Mouse (Mus musculus) midbrain, embryonic 14.5 days (tissue): ENCODE results near the gene 6030408B16Rik. TPM values are rescaled to one million over a fixed set of nuclear protein-coding genes. Genes with fewer than 3 reads are reported as not detected.

Experiments
- ATAC-seq: fragments of 200-750 bp; cut with Nextera tagmentation; 2 replicates; pipeline ENCODE4 v1.8.0; 2017; ENCODE audit warnings: moderate number of reproducible peaks, moderate library complexity; ENCODE audit not compliant: low FRiP score, low TSS enrichment
- DNase-seq: peaks from one replicate; pipeline ENCODE4 v3.0.0-alpha.2; 2015
- H3K27ac ChIP-seq: fragments of 300-500 bp; sonication (generic); replicated peaks from 2 replicates; pipeline ENCODE4 v1.5.1; 2014; ENCODE audit warnings: mild to moderate bottlenecking, low read depth, low read length, moderate library complexity
- H3K27me3 ChIP-seq: fragments of 300-500 bp; sonication (generic); 2 replicates; pipeline ENCODE4 v1.6.1; 2014; ENCODE audit warnings: low read length, control low read depth, mixed read lengths; ENCODE audit not compliant: control insufficient read depth, insufficient read depth
- H3K36me3 ChIP-seq: fragments of 300-500 bp; sonication (generic); 2 replicates; pipeline ENCODE4 v1.6.1; 2014; ENCODE audit warnings: low read length, control low read depth; ENCODE audit not compliant: control insufficient read depth, insufficient read depth
- H3K4me1 ChIP-seq: fragments of 300-500 bp; sonication (generic); 2 replicates; pipeline ENCODE4 v1.6.1; 2014; ENCODE audit warnings: mild to moderate bottlenecking, antibody characterized with exemption, low read length, control low read depth; ENCODE audit not compliant: control insufficient read depth, insufficient read depth
- H3K4me2 ChIP-seq: fragments of 300-500 bp; sonication (generic); 2 replicates; pipeline ENCODE4 v1.6.1; 2014; ENCODE audit warnings: mild to moderate bottlenecking, low read length, moderate library complexity
- H3K4me3 ChIP-seq: fragments of 300-500 bp; sonication (generic); replicated peaks from 2 replicates; pipeline ENCODE4 v1.5.1; 2014; ENCODE audit warnings: low read depth, low read length
- H3K9ac ChIP-seq: fragments of 300-500 bp; sonication (generic); replicated peaks from 2 replicates; pipeline ENCODE4 v1.6.1; 2014; ENCODE audit warnings: mild to moderate bottlenecking, low read length, moderate library complexity
- H3K9me3 ChIP-seq: fragments of 300-500 bp; sonication (generic); 2 replicates; pipeline ENCODE4 v1.6.1; 2016; ENCODE audit warnings: low read length, control low read depth, mixed read lengths; ENCODE audit not compliant: control insufficient read depth
- WGBS: fragments of 180-500 bp; shearing (Covaris S2); extraction: QIAGEN DNeasy Blood & Tissue Kit; methylation state at CpG from one replicate; pipeline ENCODE4 v1.1.7; 2014; 5-methylcytosine and 5-hydroxymethylcytosine counted together
- polyA plus RNA-seq: library from polyadenylated mRNA; unstranded; fragments of >200 nt; fragmentation: Nextera tagmentation; extraction: Ambion mirVana; gene quantifications from 2 replicates; pipeline ENCODE4 v1.2.1, GENCODE M21; 2014

Gene 6030408B16Rik
- polyA plus RNA-seq, 1 experiment from 2014 or later = 0.30 TPM

DNA sequence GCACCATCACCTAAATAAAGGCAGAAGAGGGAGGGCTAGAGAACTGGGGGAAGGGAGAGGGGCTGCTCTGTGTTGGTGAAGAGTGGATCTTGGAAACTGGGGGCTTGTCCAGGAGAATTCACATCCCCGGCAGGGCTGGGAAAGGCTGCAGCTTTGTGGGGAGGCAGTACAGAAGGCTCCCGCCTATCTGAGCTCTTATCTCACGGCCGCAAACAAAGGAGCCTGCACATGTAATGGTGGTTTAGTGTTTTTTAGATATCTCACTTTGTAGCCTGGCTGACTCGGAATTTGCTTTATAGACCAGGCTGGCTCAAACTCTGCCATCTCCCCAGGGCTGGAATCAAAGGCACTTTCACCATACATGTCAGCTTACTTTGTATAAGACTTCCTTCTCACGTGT is 7.1 kb downstream of the 6030408B16Rik start:
- no peaks in the 10 kb centered on the region for H3K27me3 ChIP-seq
- no peaks in the 10 kb centered on the region for H3K4me1 ChIP-seq
- DNase-seq (no peak), ATAC-seq (no peak)
- no peak overlapping the region for H3K9ac ChIP-seq
- 78% methylated on average over 6 of the region's 6 CpGs for whole genome bisulfite sequencing
- no peaks in the 10 kb centered on the region for H3K36me3 ChIP-seq
- no peak overlapping the region for H3K4me2 ChIP-seq
- H3K27ac ChIP-seq = no peak overlapping the region
- H3K4me3 ChIP-seq = no peak overlapping the region
- H3K9me3 ChIP-seq = no peaks in the 10 kb centered on the region

DNA sequence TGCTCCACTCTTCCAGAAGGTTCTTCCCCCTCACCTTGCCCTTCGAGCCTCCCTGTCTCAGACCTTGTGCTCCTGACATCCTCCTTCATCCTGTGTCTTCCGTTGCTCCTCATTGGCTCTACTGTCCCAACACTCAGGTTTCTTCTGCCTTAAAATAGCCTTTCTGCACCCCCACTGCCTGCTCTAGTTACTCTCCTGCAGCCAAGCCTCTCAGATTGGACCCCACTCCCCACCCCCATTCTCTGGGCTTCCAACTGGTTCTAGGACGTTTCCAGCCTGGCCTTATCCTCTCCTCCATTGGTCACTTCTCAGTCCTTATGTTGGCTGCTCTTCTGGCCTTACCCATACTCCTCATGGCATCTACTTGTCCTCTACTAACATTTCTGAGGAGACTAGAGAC is 9.2 kb downstream of the 6030408B16Rik start:
- no peak overlapping the region for H3K4me2 ChIP-seq
- WGBS = 78% methylated on average over 3 of the region's 3 CpGs
- ATAC-seq (no peak), DNase-seq (no peak)
- no peaks in the 10 kb centered on the region for H3K4me1 ChIP-seq
- H3K27ac ChIP-seq = no peak overlapping the region
- H3K4me3 ChIP-seq = no peak overlapping the region
- H3K9ac ChIP-seq = no peak overlapping the region
- no peaks in the 10 kb centered on the region for H3K36me3 ChIP-seq
- H3K27me3 ChIP-seq = no peaks in the 10 kb centered on the region
- no peaks in the 10 kb centered on the region for H3K9me3 ChIP-seq

DNA sequence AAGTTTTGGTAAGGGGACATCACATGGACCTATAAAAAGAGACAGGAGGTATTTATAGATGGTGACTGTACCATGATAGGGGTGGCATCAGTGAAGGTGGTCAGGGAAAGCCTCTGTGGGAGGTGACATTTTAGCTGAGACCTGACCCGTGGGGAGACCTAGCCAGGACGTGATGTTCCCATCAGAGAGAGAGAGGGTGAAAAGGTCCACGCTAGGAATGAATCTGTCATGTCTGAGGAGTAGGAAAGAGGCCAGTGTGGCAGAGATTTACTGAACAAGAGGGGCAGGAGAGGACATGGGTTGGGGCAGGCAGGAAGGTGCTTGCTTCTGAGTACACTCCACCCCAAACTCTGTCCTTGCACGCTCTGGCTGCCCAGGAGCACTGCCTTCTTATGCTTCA is 10.8 kb downstream of the 6030408B16Rik start:
- DNase-seq = no peak
- no peaks in the 10 kb centered on the region for H3K27me3 ChIP-seq
- no peaks in the 10 kb centered on the region for H3K4me1 ChIP-seq
- H3K4me2 ChIP-seq = no peak overlapping the region
- no peaks in the 10 kb centered on the region for H3K36me3 ChIP-seq
- 79% methylated on average over 4 of the region's 4 CpGs for WGBS
- H3K9ac ChIP-seq = no peak overlapping the region
- no peak overlapping the region for H3K4me3 ChIP-seq
- no peaks in the 10 kb centered on the region for H3K9me3 ChIP-seq
- no peak overlapping the region for H3K27ac ChIP-seq
- no peak for ATAC-seq

DNA sequence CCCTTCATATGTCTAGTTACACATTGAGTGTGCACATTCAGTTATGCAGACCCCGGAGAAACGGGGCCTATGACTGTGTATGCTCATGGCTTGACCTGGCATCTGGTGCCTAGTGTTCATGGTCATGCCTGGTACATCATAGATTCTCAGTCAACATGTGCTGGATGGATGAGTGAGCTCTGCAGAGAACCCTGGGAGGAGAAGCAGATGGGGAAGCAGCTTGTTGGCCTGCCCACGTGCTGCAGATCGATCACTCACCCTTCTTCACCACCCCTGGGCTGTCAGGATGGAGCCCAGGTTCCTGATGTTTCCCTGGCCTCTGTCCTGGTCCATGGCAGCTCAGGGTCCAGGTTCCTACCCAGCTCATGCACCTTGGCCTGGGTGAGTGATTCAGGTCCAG is 13.4 kb downstream of the 6030408B16Rik start:
- no peak overlapping the region for H3K9ac ChIP-seq
- no peak for ATAC-seq
- DNase-seq = no peak

DNA sequence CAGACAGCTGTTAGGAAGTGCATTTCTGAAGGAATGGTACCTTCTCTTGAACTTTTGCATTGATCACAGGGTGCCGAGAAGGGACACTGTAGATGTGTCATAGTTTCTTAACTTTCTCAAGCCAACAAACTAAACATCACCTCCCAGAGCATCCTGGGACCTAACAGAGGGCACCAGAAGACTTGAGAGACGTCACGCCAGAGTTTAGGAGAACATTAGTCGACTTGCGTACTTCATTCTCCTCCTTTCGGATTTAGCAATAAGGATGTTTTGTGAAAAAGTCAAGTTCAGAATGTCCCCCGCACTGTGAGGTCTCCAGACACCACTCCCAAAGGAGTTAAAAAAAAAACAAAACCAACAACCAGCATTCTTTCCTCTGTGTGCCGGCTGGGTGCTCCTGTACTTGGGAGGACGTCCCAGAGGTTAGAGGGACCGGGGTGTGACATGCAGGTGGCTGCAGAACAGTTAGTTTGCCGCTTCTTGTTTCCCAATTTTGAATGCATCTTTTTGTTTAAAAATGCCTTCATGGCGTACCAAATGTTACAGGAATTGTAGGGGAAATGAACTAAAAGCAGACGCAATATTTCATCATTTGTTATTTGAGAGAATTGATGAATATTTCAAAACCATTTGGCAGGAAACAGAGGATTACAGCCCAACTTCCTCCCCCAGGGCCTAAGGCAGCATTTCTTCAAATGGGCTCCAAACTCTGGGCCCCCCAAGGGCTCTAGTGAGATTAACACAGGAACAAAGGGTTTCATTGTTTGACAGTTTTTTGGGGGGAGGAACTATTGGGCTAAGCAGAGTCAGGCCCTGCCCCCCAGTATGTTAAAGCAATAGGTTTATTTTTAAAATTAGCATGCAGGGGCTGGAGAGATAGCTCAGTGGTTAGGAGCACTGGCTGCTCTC is 15.7 kb downstream of the 6030408B16Rik start:
- Histone ChIP-seq H3K4me1 (no peaks in the 10 kb centered on the region), H3K27me3 (no peaks in the 10 kb centered on the region), H3K4me2 (no peak overlapping the region), H3K9me3 (no peaks in the 10 kb centered on the region), H3K4me3 (no peak overlapping the region), H3K36me3 (no peaks in the 10 kb centered on the region), H3K27ac (no peak overlapping the region), H3K9ac (no peak overlapping the region)
- no peak for ATAC-seq
- WGBS = 59% methylated on average over 13 of the region's 13 CpGs
- no peak for DNase-seq

More for the DNA sequence above, 13.4 kb downstream of the 6030408B16Rik start:
- 94% methylated on average over 4 of the region's 4 CpGs for WGBS
- H3K27ac ChIP-seq = no peak overlapping the region
- H3K4me1 ChIP-seq = no peaks in the 10 kb centered on the region
- H3K36me3 ChIP-seq = no peaks in the 10 kb centered on the region
- no peak overlapping the region for H3K4me3 ChIP-seq
- no peaks in the 10 kb centered on the region for H3K9me3 ChIP-seq
- H3K27me3 ChIP-seq = no peaks in the 10 kb centered on the region
- no peak overlapping the region for H3K4me2 ChIP-seq

DNA sequence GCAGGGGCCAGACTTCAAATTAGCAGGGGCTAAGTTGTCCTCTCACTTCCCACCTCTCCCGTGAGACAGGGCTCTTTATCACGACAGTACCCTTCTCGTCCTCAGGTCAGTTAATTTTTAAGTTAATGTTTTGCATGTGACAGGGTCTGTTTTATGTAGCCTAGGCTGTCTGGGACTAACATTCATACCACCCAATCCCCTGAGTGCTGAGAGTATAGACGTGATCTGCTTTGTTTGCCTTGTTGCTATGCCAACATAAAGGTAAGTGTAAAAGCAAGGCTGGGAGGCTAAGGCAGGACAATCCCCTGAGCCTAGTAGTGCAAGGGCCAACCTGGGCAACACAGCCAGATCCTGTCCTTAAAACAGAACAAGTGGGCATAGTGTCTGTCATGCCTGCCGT is 16.5 kb downstream of the 6030408B16Rik start:
- H3K4me1 ChIP-seq = no peaks in the 10 kb centered on the region
- H3K4me3 ChIP-seq = no peak overlapping the region
- no peak overlapping the region for H3K4me2 ChIP-seq
- no peaks in the 10 kb centered on the region for H3K27me3 ChIP-seq
- 52% methylated on average over 5 of the region's 5 CpGs for WGBS
- no peak overlapping the region for H3K9ac ChIP-seq
- H3K9me3 ChIP-seq = no peaks in the 10 kb centered on the region
- DNase-seq = no peak
- no peak for ATAC-seq
- no peaks in the 10 kb centered on the region for H3K36me3 ChIP-seq
- no peak overlapping the region for H3K27ac ChIP-seq

DNA sequence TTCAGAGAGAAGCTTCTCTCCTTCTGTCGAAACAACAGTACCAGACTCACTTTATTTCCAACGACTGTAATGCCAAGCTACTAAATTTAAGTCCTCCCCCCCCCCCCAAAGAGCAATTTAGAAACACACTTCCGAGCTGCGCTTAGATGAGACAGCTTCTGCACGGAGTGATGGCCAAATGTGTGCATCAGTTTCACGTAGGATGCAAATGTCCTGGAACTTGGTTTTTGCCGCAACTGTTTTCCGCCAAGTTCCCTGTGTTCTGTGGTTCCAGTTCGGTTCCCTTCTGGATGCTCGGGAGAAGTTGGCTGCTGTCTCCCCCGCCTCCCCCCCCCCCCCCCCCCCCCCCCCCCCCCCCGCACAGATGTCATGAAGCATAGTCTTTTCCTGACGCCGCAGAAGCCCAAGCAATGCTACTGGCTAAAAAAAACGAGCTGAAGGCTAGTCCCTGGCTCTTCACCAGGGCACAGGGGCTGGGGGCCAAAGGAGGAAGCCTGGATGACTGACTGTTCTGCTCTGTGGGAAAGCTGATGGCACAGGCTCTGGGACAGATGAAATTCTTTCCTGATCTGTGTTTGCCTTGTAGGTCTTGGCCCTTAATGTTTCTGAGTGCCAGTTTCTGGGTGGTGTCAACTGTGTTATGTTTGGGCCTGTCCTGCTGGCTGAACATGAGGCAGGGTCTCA is 18.2 kb downstream of the 6030408B16Rik start:
- H3K4me1 ChIP-seq = no peaks in the 10 kb centered on the region
- no peaks in the 10 kb centered on the region for H3K9me3 ChIP-seq
- H3K4me2 ChIP-seq = no peak overlapping the region
- 62% methylated on average over 14 of the region's 15 CpGs for WGBS
- no peak overlapping the region for H3K4me3 ChIP-seq
- ATAC-seq (no peak), DNase-seq (no peak)
- no peaks in the 10 kb centered on the region for H3K36me3 ChIP-seq
- no peak overlapping the region for H3K9ac ChIP-seq
- no peaks in the 10 kb centered on the region for H3K27me3 ChIP-seq
- no peak overlapping the region for H3K27ac ChIP-seq

DNA sequence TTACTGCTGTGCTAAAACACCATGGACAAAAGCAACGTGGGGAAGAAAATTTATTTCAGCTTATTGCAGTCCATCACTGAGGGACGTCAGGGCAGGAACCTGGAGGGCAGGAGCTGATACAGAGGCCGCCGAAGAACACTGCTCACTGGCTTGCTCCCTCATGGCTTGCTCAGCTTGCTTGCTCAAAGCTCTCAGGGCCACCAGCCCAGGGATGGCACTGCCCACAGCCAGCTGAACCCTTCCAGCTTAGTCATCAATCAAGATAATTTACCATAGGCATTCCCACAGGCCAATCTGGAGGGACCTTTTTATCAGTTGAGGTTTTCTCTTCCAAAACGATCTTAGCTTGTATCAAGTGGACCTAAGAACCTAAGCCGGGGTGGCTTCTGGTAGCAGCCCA is 19.0 kb downstream of the 6030408B16Rik start:
- Histone ChIP-seq H3K27me3 (no peaks in the 10 kb centered on the region), H3K9me3 (no peaks in the 10 kb centered on the region), H3K4me2 (no peak overlapping the region), H3K4me1 (no peaks in the 10 kb centered on the region), H3K27ac (no peak overlapping the region), H3K36me3 (no peaks in the 10 kb centered on the region), H3K9ac (no peak overlapping the region), H3K4me3 (no peak overlapping the region)
- DNase-seq (no peak), ATAC-seq (no peak)
- WGBS = 85% methylated on average over 6 of the region's 6 CpGs

DNA sequence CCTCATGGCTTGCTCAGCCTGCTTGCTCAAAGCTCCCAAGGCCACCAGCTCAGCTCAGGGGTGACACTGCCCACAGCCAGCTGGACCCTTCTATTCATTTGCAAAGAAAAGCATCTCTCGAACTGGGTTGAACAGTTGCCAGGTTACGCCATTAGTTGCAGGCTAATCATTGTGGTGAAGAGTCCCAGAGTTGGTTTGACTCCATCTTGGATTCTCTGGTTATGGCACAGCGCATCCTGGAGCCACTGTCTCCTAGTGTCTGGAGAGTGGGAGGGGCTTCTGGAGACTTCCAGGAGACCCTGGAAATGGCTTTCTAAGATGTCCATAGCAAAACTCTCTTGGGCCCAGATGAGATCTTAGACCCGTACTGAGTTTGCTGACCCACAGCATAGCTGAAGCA is 22.4 kb downstream of the 6030408B16Rik start:
- no peak overlapping the region for H3K27ac ChIP-seq
- no peaks in the 10 kb centered on the region for H3K27me3 ChIP-seq
- no peak overlapping the region for H3K4me2 ChIP-seq
- H3K4me1 ChIP-seq = no peaks in the 10 kb centered on the region
- no peak for ATAC-seq
- H3K9ac ChIP-seq = no peak overlapping the region
- H3K36me3 ChIP-seq = no peaks in the 10 kb centered on the region
- 85% methylated on average over 4 of the region's 4 CpGs for WGBS
- H3K9me3 ChIP-seq = no peaks in the 10 kb centered on the region
- no peak overlapping the region for H3K4me3 ChIP-seq
- no peak for DNase-seq
